Mouse (Mus musculus) limb, embryonic 11.5 days (tissue): ENCODE data around the gene Kras. TPM values are rescaled to one million over a fixed set of nuclear protein-coding genes. Genes with fewer than 3 reads are reported as not detected.

ENCODE experiments used
- polyA plus RNA-seq: library from polyadenylated mRNA; unstranded; fragments of >200 nt; fragmentation: Nextera tagmentation; extraction: Ambion mirVana; gene quantifications from 2 replicates; pipeline ENCODE4 v1.2.1, GENCODE M21; 2014

Gene Kras
- polyA plus RNA-seq, 1 experiment from 2014 or later = 94.8 TPM

Other genes with a start within 250 kb of the Kras start
- 54.0 and 54.7 TPM in 2 replicates for gene Bcat1, start 174.1 kb downstream of the Kras start, polyA plus RNA-seq
- 1.7 and 3.2 TPM in 2 replicates for gene Lrmp, start 134.6 kb downstream of the Kras start, polyA plus RNA-seq
- 0.31 and 0.39 TPM in 2 replicates for gene Casc1, start 39.2 kb downstream of the Kras start, polyA plus RNA-seq
- 27.5 and 31.2 TPM in 2 replicates for gene Etfrf1, start 39.1 kb downstream of the Kras start, polyA plus RNA-seq